Mouse (Mus musculus): Measurements from ENCODE around the gene Tgfbr1.

- TF ChIP-seq CTCF (IDR thresholded peaks at IDR 0.05; ENCODE audit: extremely low read depth, insufficient read length, insufficient replicate concordance, low read depth, low read length): no peak
- no peak for TF ChIP-seq POLR2A (IDR thresholded peaks at IDR 0.05; ENCODE audit: low read depth, low read length)
These were observed 67.2 kb downstream of the Tgfbr1 start for GRCm38 (mm10) chr4:47420191-47420590.

All from small intestine, adult 2 months (tissue).